Mouse (Mus musculus): ENCODE results near the gene Klhl36. TPM values are rescaled to one million over a fixed set of nuclear protein-coding genes. Genes with fewer than 3 reads are reported as not detected.

Gene Klhl36
- polyA plus RNA-seq, 1 experiment from 2014 or later: 11.4 TPM

DNA sequence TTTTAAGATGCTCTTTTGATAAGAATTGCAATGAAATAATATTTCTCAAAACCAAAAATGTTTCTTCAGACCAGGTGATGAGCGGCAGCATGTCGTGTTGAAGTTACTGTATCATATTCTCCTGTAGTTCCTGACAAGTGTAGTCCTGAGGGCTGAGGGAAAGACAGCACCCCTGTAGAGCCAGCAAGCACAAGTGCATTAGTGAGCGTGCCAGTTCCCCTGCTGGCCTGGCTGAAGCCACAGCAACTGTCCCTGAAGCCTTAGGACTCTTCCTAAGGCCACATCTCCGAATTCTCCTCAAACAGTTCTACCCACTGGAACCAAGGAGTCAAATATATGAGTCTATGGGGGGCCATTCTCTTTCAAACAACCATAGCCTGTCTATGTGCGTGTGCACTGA, 61.2 kb downstream of the Klhl36 start:
- Histone ChIP-seq H3K27me3 (replicated peaks; ENCODE audit: insufficient read depth, low read length) (no peaks in the 10 kb centered on the region), H3K27ac (ENCODE audit: low read length) (no peak overlapping the region), H3K9ac (replicated peaks; ENCODE audit: low read depth) (no peak overlapping the region), H3K4me3 (ENCODE audit: low read depth, low read length) (no peak overlapping the region), H3K4me1 (ENCODE audit: insufficient read depth, low read depth, low read length) (no peaks in the 10 kb centered on the region), H3K4me2 (replicated peaks; ENCODE audit: low read depth, low read length) (no peak overlapping the region), H3K36me3 (ENCODE audit: insufficient read depth, low read length) (no peaks in the 10 kb centered on the region), H3K9me3 (ENCODE audit: low read length) (no peaks in the 10 kb centered on the region)
- TF ChIP-seq CTCF (IDR thresholded peaks at IDR 0.05) (no peak), EP300 (IDR thresholded peaks at IDR 0.05) (no peak)
- WGBS: 92% methylated on average over 5 of the region's 5 CpGs
- no peak for DNase-seq (ENCODE audit: low spot score)
- ATAC-seq: no peak

DNA sequence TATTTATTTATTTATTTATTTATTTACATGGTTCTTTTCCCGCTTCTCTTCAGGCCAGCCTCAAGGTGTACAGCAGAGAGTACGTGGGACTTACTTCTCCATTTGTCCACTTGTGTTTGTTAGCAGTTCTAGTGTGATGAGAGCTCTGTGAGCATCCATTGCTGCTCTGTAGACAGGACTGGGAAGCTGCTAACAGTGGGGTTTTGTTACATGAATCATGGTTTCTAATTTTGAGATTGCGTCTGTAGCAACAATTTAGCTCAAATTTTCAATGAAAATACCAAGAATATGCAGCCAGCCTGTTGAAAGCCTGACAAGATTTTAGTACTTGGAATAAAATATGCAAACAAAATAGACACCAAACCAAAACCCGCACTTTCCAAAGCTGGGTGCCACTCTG, 63.4 kb downstream of the Klhl36 start:
- Histone ChIP-seq H3K4me2 (replicated peaks; ENCODE audit: low read depth, low read length) (no peak overlapping the region), H3K36me3 (ENCODE audit: insufficient read depth, low read length) (no peaks in the 10 kb centered on the region), H3K9me3 (ENCODE audit: low read length) (no peaks in the 10 kb centered on the region), H3K4me1 (ENCODE audit: insufficient read depth, low read depth, low read length) (no peaks in the 10 kb centered on the region), H3K27me3 (replicated peaks; ENCODE audit: insufficient read depth, low read length) (no peaks in the 10 kb centered on the region), H3K4me3 (ENCODE audit: low read depth, low read length) (no peak overlapping the region), H3K9ac (replicated peaks; ENCODE audit: low read depth) (no peak overlapping the region), H3K27ac (ENCODE audit: low read length) (no peak overlapping the region)
- DNase-seq (ENCODE audit: low spot score) (no peak), ATAC-seq (no peak)
- TF ChIP-seq EP300 (IDR thresholded peaks at IDR 0.05): no peak
- TF ChIP-seq CTCF (IDR thresholded peaks at IDR 0.05): no peak
- 91% methylated on average over 4 of the region's 4 CpGs for WGBS

DNA sequence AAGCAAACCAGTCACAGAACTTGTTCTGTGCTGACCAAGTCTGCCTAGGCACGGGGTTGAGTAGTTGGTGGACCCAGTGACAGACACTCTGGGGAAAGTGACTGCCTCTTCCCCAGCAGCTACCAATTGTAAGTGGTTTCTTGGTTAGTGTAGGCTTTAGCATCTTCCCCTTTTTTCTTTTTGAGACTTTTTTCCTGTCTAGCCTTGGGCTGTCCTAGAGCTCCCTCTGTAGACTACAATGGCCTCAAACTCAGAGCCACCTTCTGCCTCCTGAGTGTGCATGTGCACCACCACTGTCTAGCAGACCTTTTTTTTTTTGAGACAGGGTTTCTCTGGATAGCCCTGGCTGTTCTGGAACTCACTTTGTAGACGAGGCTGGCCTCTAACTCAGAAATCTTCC, 64.4 kb downstream of the Klhl36 start:
- WGBS: 65% methylated on average over 2 of the region's 2 CpGs
- TF ChIP-seq CTCF (IDR thresholded peaks at IDR 0.05): peak; percentile 56
- TF ChIP-seq EP300 (IDR thresholded peaks at IDR 0.05): no peak
- H3K27me3 ChIP-seq (replicated peaks; ENCODE audit: insufficient read depth, low read length): no peaks in the 10 kb centered on the region
- no peaks in the 10 kb centered on the region for H3K9me3 ChIP-seq (ENCODE audit: low read length)
- H3K9ac ChIP-seq (replicated peaks; ENCODE audit: low read depth): no peak overlapping the region
- H3K27ac ChIP-seq (ENCODE audit: low read length): no peak overlapping the region
- no peak overlapping the region for H3K4me3 ChIP-seq (ENCODE audit: low read depth, low read length)
- no peaks in the 10 kb centered on the region for H3K4me1 ChIP-seq (ENCODE audit: insufficient read depth, low read depth, low read length)
- no peaks in the 10 kb centered on the region for H3K36me3 ChIP-seq (ENCODE audit: insufficient read depth, low read length)
- ATAC-seq (no peak; the same call in 1 of the 2 replicates), DNase-seq (ENCODE audit: low spot score) (peak; percentile 60)
- no peak overlapping the region for H3K4me2 ChIP-seq (replicated peaks; ENCODE audit: low read depth, low read length)

Other genes with a start within 250 kb of the Klhl36 start
- gene Adad2, start 249.5 kb upstream of the Klhl36 start, polyA plus RNA-seq (2015; fragmentation: Nextera tagmentation; extraction: Ambion mirVana): not detected in 2 replicates
- 0.07 and 0.08 TPM in 2 replicates for gene Kcng4, start 226.6 kb upstream of the Klhl36 start, polyA plus RNA-seq (2015; fragmentation: Nextera tagmentation; extraction: Ambion mirVana)
- gene Wfdc1, start 195.9 kb upstream of the Klhl36 start, polyA plus RNA-seq (2015; fragmentation: Nextera tagmentation; extraction: Ambion mirVana): 130 and 164 TPM in 2 replicates
- 1.5 and 2.1 TPM in 2 replicates for gene Atp2c2, start 162.3 kb upstream of the Klhl36 start, polyA plus RNA-seq (2015; fragmentation: Nextera tagmentation; extraction: Ambion mirVana)
- gene Tldc1, start 83.8 kb upstream of the Klhl36 start, polyA plus RNA-seq (2015; fragmentation: Nextera tagmentation; extraction: Ambion mirVana): 7.9 and 9.7 TPM in 2 replicates
- 54.3 and 54.6 TPM in 2 replicates for gene Cotl1, start 21.7 kb upstream of the Klhl36 start, polyA plus RNA-seq (2015; fragmentation: Nextera tagmentation; extraction: Ambion mirVana)
- gene Usp10, start 48.1 kb downstream of the Klhl36 start, polyA plus RNA-seq (2015; fragmentation: Nextera tagmentation; extraction: Ambion mirVana): 38.1 and 40.3 TPM in 2 replicates
- gene Gm20388, start 48.6 kb downstream of the Klhl36 start, polyA plus RNA-seq (2015; fragmentation: Nextera tagmentation; extraction: Ambion mirVana): not detected in 2 replicates
- 9.7 and 16.8 TPM in 2 replicates for gene Crispld2, start 130.2 kb downstream of the Klhl36 start, polyA plus RNA-seq (2015; fragmentation: Nextera tagmentation; extraction: Ambion mirVana)
- 31.0 and 33.0 TPM in 2 replicates for gene Zdhhc7, start 239.2 kb downstream of the Klhl36 start, polyA plus RNA-seq (2015; fragmentation: Nextera tagmentation; extraction: Ambion mirVana)

All from lung, postnatal 0 days (tissue).